Mouse (Mus musculus): ENCODE data around the gene Atp8b5.

GRCm38 (mm10) chr4:43267323-43267658 is 332 bp downstream of the Atp8b5 start:
- no peak for TF ChIP-seq POLR2A (IDR thresholded peaks at IDR 0.05; ENCODE audit: insufficient read depth, low read depth, low read length)
- TF ChIP-seq CTCF (IDR thresholded peaks at IDR 0.05; ENCODE audit: insufficient read depth, low read depth, low read length), result no peak
